Mouse (Mus musculus) embryonic facial prominence, embryonic 12.5 days (tissue): ENCODE data around the gene Hddc2. TPM values are rescaled to one million over a fixed set of nuclear protein-coding genes. Genes with fewer than 3 reads are reported as not detected.

ENCODE experiments used
- ATAC-seq: fragments of 200-750 bp; cut with Nextera tagmentation; 2 replicates; pipeline ENCODE4 v1.8.0; 2017; ENCODE audit not compliant: insufficient number of reproducible peaks, insufficient read depth, low FRiP score, low TSS enrichment
- H3K27ac ChIP-seq: fragments of 300-500 bp; sonication (generic); 2 replicates; pipeline ENCODE4 v1.5.1; 2016; ENCODE audit warnings: mild to moderate bottlenecking
- H3K27me3 ChIP-seq: fragments of 300-500 bp; sonication (generic); 2 replicates; pipeline ENCODE4 v1.6.1; 2016; ENCODE audit warnings: mild to moderate bottlenecking, moderate library complexity
- H3K36me3 ChIP-seq: fragments of 300-500 bp; sonication (generic); 2 replicates; pipeline ENCODE4 v1.6.1; 2016; ENCODE audit warnings: mild to moderate bottlenecking
- H3K4me1 ChIP-seq: fragments of 300-500 bp; sonication (generic); 2 replicates; pipeline ENCODE4 v1.6.1; 2016
- H3K4me2 ChIP-seq: fragments of 300-500 bp; sonication (generic); replicated peaks from 2 replicates; pipeline ENCODE4 v1.6.1; 2016; ENCODE audit warnings: mild to moderate bottlenecking, moderate library complexity
- H3K4me3 ChIP-seq: fragments of 300-500 bp; sonication (generic); 2 replicates; pipeline ENCODE4 v1.5.1; 2016; ENCODE audit warnings: mild to moderate bottlenecking
- H3K9ac ChIP-seq: fragments of 300-500 bp; sonication (generic); 2 replicates; pipeline ENCODE4 v1.6.1; 2016; ENCODE audit warnings: mild to moderate bottlenecking, moderate library complexity
- H3K9me3 ChIP-seq: fragments of 300-500 bp; sonication (generic); 2 replicates; pipeline ENCODE4 v1.6.1; 2016; ENCODE audit warnings: mild to moderate bottlenecking, moderate library complexity
- whole genome bisulfite sequencing: fragments of 180-500 bp; shearing (Covaris S2); methylation state at CpG from one replicate; pipeline ENCODE4 v1.1.7; 2016; 5-methylcytosine and 5-hydroxymethylcytosine counted together
- polyA plus RNA-seq: library from polyadenylated mRNA; unstranded; fragments of >200 nt; fragmentation: Nextera tagmentation; extraction: Ambion mirVana; gene quantifications from 2 replicates; pipeline ENCODE4 v1.2.1, GENCODE M21; 2016

Hddc2 gene
- 90.1 and 90.9 TPM in 2 replicates for polyA plus RNA-seq

DNA sequence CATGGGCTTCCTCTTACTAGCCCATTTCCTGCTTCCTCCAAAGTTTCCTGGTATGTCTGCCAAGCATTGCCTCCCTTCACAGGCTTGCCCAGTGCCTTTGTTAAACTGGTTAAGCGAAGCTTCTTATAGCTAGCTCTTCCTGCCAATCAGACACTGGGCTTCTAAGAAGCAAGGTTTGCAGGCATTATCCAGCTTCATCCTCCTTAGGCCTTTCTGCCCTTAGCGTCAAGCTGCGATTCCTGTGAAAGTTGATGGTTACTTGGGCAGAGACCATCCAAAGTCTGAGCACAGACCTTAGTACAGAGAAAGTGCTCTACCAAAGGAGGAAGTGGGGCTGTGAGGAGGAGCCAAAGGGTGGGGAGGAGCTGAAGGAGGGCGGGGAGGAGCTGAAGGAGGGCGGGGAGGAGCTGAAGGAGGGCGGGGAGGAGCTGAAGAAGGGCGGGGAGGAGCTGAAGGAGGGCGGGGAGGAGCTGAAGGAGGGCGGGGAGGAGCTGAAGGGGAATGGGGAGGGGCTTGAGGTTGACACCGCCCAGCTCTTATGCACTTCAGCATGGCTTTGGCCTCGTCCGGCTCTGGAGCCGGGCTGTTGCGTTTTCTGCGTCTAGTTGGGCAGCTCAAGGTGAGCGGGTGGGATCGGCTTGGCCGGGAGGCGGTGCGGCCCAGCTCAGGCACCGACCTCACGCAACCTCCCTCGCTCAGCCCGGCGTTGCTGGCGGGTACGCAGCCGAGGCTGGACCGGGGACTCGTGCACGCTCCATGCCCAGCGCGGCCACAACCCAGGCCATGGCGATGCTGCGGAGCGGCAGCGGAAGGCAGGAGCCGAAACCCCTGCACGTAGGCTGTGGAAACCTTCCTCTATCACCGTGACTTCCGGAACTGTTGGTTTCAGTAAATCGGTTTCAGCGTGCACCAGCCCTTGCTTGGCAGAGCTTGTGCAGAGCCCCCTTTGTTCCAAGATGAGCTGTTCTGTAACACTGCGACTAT is at the start of gene Hddc2:
Gene Hddc2, plus strand, starts transcription at position 519 of the 984 bp plus-strand sequence.
- peaks cover 15% of the 10 kb centered on the region for H3K36me3 ChIP-seq
- 3% methylated on average over 41 of the region's 44 CpGs for WGBS

DNA sequence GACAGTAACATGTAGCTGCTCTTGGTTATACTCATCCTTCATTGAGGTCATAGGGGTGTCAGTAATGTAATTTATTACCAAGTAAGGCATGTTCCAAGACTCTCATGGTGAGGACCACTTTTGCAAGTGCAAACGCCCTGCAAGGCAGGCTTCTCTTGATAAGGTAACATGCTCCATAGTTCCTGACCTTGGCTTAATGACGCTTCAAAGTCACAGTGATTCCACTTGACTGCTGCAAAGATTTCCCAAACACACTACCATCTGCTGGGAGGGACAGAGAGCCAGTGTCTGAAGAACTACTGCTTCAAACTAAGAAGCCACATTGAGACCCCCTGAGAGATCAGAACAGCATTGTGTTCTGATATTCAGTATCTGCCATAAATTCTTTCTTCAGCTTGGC is 40.4 kb upstream of the Hddc2 start:
- ATAC-seq, result no peak
- H3K27ac ChIP-seq, result no peak overlapping the region
- no peaks in the 10 kb centered on the region for H3K27me3 ChIP-seq
- 58% methylated on average over 2 of the region's 2 CpGs for WGBS
- H3K4me2 ChIP-seq, result no peak overlapping the region
- no peaks in the 10 kb centered on the region for H3K36me3 ChIP-seq
- H3K9ac ChIP-seq, result no peak overlapping the region
- no peaks in the 10 kb centered on the region for H3K4me1 ChIP-seq
- H3K9me3 ChIP-seq, result no peaks in the 10 kb centered on the region
- H3K4me3 ChIP-seq, result no peak overlapping the region

More for the DNA sequence above, at the start of gene Hddc2:
- Histone ChIP-seq H3K4me3 (peak within 1 kb of the TSS; percentile 65), H3K9ac (peak within 1 kb of the TSS; percentile 75), H3K27ac (peak within 1 kb of the TSS; percentile 92), H3K27me3 (no peaks in the 10 kb centered on the region), H3K9me3 (no peaks in the 10 kb centered on the region), H3K4me1 (peaks cover 6% of the 10 kb centered on the region; the same call in 1 of the 2 replicates), H3K4me2 (peak within 1 kb of the TSS; percentile 53)
- ATAC-seq, result peak; percentile 95

DNA sequence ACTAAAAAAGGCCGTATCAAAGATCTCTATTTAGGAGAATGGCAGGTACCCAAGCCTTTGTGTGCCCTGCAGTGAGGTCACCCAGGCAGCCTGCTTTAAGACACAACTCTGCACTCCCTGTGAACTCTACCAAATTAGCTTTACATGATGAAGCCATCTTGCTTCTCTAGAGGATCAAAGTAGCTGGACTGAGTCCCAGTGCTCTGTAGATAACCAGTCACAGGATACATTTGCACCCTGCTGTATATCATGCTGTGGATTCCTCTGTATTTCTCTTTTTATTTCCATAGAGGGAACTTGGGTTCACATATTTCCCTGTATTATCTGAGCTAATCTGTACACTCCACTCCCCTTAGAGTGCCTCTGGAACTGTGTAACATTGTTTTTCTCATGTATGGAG is 40.0 kb upstream of the Hddc2 start:
- Histone ChIP-seq H3K9me3 (no peaks in the 10 kb centered on the region), H3K36me3 (no peaks in the 10 kb centered on the region), H3K4me2 (no peak overlapping the region), H3K4me1 (no peaks in the 10 kb centered on the region), H3K27me3 (no peaks in the 10 kb centered on the region), H3K9ac (no peak overlapping the region), H3K4me3 (no peak overlapping the region), H3K27ac (no peak overlapping the region)
- WGBS, result 61% methylated on average over 1 of the region's 1 CpGs
- no peak for ATAC-seq

DNA sequence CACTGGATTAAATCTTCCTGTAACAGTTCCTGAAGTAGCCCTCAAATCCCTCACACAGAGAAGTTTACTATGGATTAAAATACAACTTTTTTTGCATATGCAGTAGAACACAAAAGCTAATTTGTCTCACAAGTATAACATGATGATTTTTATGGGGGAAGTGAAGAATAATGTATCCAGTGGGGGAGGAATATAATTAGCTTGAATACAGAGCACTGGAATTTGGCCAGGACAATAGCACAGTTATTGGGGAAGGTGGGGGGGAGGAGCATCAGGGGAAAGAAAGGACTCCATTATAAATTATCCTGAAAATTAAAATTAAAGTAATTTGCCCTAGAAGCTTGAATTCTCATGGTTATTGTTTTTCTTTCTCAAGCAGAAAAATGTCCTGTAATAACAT is 25.4 kb upstream of the Hddc2 start:
- no peaks in the 10 kb centered on the region for H3K4me1 ChIP-seq
- H3K27ac ChIP-seq, result no peak overlapping the region
- no peak for ATAC-seq
- H3K4me2 ChIP-seq, result no peak overlapping the region
- no peak overlapping the region for H3K4me3 ChIP-seq
- H3K9ac ChIP-seq, result no peak overlapping the region
- no peaks in the 10 kb centered on the region for H3K27me3 ChIP-seq
- no peaks in the 10 kb centered on the region for H3K36me3 ChIP-seq
- H3K9me3 ChIP-seq, result no peaks in the 10 kb centered on the region

DNA sequence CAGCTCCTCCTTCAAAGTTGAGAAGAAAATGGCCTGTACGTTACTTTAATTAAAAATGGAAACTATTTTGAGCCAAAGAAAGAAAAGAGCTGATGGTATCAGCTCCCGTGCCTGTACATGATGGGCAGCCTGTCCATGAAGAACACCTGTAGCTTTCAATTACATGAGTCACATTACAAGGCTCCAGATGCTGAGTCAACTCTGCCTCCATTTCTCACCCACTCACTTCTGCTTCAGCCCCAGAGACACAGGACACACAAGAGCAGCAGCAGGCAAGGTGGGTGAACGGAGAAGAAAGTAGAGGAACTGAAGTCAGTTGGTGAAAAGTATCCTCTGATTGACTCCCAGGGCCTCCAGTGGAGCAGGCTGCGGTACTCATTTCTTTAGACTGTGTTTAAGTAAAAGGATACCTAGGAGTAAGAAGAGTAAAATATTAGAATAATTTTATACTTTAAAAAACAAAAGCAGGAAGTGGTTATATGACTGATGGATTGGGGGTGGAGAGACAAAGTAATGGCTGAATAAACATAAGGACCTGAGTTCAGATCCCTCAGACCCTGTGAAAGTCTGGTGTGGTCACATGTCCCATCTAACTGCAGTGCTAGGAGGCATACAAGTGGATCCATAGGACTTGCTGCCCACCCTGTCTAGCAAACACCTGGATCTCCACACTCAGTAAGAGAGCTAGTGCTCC is 24.3 kb upstream of the Hddc2 start:
- Histone ChIP-seq H3K9ac (no peak overlapping the region), H3K27ac (no peak overlapping the region), H3K4me2 (no peak overlapping the region), H3K27me3 (no peaks in the 10 kb centered on the region), H3K36me3 (no peaks in the 10 kb centered on the region), H3K4me3 (no peak overlapping the region), H3K9me3 (no peaks in the 10 kb centered on the region), H3K4me1 (no peaks in the 10 kb centered on the region)
- WGBS, result 85% methylated on average over 4 of the region's 4 CpGs
- no peak for ATAC-seq

DNA sequence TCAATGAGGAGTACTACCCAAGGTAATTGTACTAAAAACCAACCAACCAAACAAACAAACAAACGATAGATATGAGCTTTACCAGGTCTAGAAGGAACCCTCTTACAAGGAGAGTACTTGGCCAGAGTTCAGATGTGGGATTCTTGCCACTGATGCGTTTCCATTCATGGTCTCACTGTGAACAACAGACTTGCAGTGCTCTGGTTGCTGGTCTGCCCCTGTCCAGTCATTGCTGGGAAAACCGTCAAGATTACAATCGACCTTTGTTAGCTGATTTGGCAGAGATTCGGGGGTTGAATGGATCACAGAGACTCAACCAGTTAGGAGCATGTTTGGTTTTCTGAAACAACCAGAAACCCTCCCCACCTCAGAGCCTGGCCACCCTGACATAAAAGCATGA is 17.5 kb upstream of the Hddc2 start:
- WGBS, result 24% methylated on average over 5 of the region's 5 CpGs
- no peak for ATAC-seq
- Histone ChIP-seq H3K27me3 (no peaks in the 10 kb centered on the region), H3K4me2 (no peak overlapping the region), H3K4me3 (no peak overlapping the region), H3K9ac (no peak overlapping the region), H3K4me1 (0 out of 2 replicates have a peak, but pooled peaks cover 3% of the 10 kb centered on the region), H3K27ac (no peak overlapping the region), H3K9me3 (no peaks in the 10 kb centered on the region), H3K36me3 (no peaks in the 10 kb centered on the region)

DNA sequence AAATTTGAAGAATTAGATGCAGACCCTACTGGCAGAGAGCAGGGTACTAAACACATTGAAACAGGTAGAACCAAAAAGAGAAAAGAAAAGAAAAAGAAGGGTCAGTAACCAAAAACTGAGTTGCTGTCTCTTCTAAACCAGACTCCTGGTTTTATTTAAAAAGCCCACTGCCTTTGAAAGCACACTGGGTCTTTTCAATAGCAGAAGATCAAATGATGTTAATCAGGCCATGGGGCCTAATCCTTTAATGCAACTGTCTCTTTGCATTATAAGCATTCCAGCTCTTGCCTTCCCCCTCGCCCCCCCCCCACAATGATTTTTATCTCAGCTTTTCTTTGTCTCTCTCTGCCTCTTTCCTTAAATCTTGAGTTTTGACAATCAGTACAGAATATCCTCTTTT is 16.7 kb upstream of the Hddc2 start:
- H3K9me3 ChIP-seq, result no peaks in the 10 kb centered on the region
- no peaks in the 10 kb centered on the region for H3K36me3 ChIP-seq
- 35% methylated on average over 1 of the region's 1 CpGs for WGBS
- H3K4me2 ChIP-seq, result no peak overlapping the region
- H3K4me1 ChIP-seq, result 0 out of 2 replicates have a peak, but pooled peaks cover 3% of the 10 kb centered on the region
- no peak overlapping the region for H3K27ac ChIP-seq
- ATAC-seq, result no peak
- H3K9ac ChIP-seq, result no peak overlapping the region
- H3K27me3 ChIP-seq, result no peaks in the 10 kb centered on the region
- H3K4me3 ChIP-seq, result no peak overlapping the region

DNA sequence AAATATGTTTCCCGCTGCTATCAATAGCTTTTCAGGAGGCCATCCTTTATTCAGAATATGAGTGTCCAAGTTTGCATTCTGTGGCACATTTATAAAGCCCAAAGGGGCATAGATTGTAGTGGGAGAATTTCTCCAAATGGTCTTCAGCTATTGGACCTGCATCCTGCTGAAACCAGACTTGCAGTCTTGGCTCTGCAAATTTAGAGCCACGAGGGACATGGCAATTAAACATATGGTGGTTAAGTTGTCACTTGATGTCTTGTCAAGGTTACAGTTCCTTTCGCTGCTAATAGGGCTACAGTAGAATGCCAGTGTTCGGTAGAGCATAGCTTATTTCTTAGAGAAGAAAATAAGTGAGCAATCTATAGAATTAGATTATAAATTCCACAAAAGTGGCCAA is 16.1 kb upstream of the Hddc2 start:
- H3K9me3 ChIP-seq, result no peaks in the 10 kb centered on the region
- WGBS, result 54% methylated on average over 4 of the region's 4 CpGs
- no peaks in the 10 kb centered on the region for H3K36me3 ChIP-seq
- no peak overlapping the region for H3K4me2 ChIP-seq
- H3K9ac ChIP-seq, result no peak overlapping the region
- 0 out of 2 replicates have a peak, but pooled peaks cover 3% of the 10 kb centered on the region for H3K4me1 ChIP-seq
- no peak overlapping the region for H3K4me3 ChIP-seq
- no peak overlapping the region; the same call in 1 of the 2 replicates for H3K27ac ChIP-seq
- H3K27me3 ChIP-seq, result no peaks in the 10 kb centered on the region
- no peak for ATAC-seq

DNA sequence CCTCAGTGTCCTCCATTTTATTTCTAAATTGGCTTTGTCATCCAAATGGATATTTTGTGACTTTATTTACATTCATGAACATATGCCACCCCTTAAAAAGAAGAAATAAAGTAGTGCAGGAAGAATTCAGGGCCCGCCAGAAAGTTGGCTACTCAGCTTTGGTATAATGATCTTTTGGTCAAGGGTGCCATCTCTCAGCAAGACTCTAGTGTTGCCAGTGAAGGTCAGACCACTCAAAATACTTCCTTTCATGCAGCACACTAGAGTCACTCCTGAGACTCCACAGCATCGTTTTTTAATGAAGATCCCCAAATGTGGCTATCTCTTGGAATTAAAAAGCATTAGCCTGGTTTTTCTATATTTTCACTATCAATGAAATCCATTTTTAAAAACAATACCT is 14.9 kb upstream of the Hddc2 start:
- Histone ChIP-seq H3K4me3 (no peak overlapping the region), H3K27ac (no peak overlapping the region), H3K36me3 (no peaks in the 10 kb centered on the region), H3K4me2 (no peak overlapping the region), H3K9ac (no peak overlapping the region), H3K9me3 (no peaks in the 10 kb centered on the region), H3K27me3 (no peaks in the 10 kb centered on the region), H3K4me1 (0 out of 2 replicates have a peak, but pooled peaks cover 3% of the 10 kb centered on the region)
- no peak for ATAC-seq
- WGBS, result 50% methylated on average over 2 of the region's 2 CpGs

DNA sequence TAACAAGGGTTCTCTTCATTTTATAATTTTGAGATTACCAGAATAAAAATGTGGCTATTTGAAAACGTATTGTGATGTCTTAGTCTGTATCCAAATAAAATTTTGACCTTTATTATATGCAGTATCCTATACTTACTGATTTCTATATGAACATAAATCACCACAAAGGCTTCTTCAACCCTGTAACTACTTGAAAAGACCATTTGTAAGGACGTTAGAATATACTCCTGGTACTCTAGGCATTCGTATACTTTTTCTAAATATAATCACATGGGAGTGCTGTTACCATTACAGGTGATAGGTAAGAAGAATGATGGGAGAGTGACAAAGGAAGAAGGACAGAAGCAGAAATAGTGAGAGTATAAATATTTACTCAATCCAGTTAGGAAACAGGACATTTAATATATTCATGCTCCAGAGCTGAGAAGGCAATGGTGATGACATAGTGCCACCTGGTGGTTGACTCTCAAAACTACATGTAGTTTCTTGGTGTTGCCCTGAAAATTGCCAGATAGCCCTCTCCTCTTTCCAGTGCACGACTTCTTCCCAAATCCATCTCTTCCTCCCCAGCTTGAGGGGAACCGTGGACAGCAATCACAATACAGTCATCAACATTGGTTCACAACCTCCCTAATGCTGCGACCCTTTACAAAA is 14.1 kb upstream of the Hddc2 start:
- 37% methylated on average over 6 of the region's 6 CpGs for WGBS
- ATAC-seq, result no peak

DNA sequence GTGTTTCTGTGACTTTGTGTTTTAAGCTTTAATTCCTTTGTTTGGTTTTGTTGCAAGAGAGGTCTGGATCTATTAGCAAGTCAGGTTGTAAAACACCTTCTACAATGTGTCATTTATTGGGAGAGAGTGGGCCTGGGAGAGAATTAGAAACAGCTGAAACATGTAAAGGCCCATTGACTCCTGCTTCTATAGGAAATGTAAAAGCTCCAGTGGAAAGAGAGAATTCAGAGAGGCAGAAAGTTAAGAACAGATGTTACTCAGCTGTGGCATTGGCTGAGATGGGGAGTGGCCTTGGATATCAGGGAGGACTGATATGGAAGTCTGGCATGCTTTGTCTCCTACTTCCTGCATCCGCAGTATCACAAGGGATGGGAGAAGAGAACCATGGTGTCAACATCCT is 12.9 kb upstream of the Hddc2 start:
- WGBS, result 60% methylated on average over 1 of the region's 1 CpGs
- H3K27ac ChIP-seq, result no peak overlapping the region
- ATAC-seq, result no peak

More for the DNA sequence above, 14.1 kb upstream of the Hddc2 start:
- Histone ChIP-seq H3K4me2 (no peak overlapping the region), H3K27ac (no peak overlapping the region), H3K27me3 (no peaks in the 10 kb centered on the region), H3K9ac (no peak overlapping the region), H3K36me3 (no peaks in the 10 kb centered on the region), H3K4me1 (0 out of 2 replicates have a peak, but pooled peaks cover 3% of the 10 kb centered on the region), H3K9me3 (no peaks in the 10 kb centered on the region), H3K4me3 (no peak overlapping the region)

More for the DNA sequence above, 12.9 kb upstream of the Hddc2 start:
- no peak overlapping the region for H3K9ac ChIP-seq
- H3K27me3 ChIP-seq, result no peaks in the 10 kb centered on the region
- H3K9me3 ChIP-seq, result no peaks in the 10 kb centered on the region
- H3K36me3 ChIP-seq, result no peaks in the 10 kb centered on the region
- H3K4me1 ChIP-seq, result 0 out of 2 replicates have a peak, but pooled peaks cover 3% of the 10 kb centered on the region
- H3K4me3 ChIP-seq, result no peak overlapping the region
- H3K4me2 ChIP-seq, result no peak overlapping the region
